ENCODE assay signal across 17 mouse cellular contexts in genomic region chr3:69372731-69373130, GRCm38 (mm10). TPM values are rescaled to one million over a fixed set of nuclear protein-coding genes. Genes with fewer than 3 reads are reported as not detected.
DNase-seq lines count a peak whose midpoint lies in the region; ATAC-seq and TF ChIP-seq lines count a peak whose summit lies in the region.
"Had no signal": no experiment of that assay in that cellular context is flagged by ENCODE, and none has a peak within 500 bp of the region (broad histone marks: within the 10 kb centered on the region; RNA-seq: fewer than 3 reads in every experiment).

No protein-coding gene starts in this region.

- no peak for DNase-seq in kidney, adult 2 months
- DNase-seq in spleen, adult 2 months (ENCODE audit: low read depth in 1 of 2, low spot score in 2 of 2), result no peak
- DNase-seq in spleen, postnatal 14 days (ENCODE audit: low spot score in 2 of 2), result no peak
- DNase-seq in Patski (ENCODE audit: low read depth, low spot score), result no peak
- no peak for DNase-seq in right cerebral cortex, postnatal 10 days (ENCODE audit: low spot score in 2 of 2)
- DNase-seq in urinary bladder, postnatal 4 days (ENCODE audit: low spot score in 2 of 2), result no peak
- DNase-seq: cerebellum, adult 9-11 months; layer of hippocampus, postnatal 36 days; lung, postnatal 36 days; midbrain, embryonic 14.5 days; thymus, postnatal 36 days had no signal

- no peak overlapping the region for H3K27ac ChIP-seq in kidney, adult 2 months (ENCODE audit: insufficient read depth, low read depth, low read length)
- no peak overlapping the region for H3K27ac ChIP-seq in kidney, embryonic 16.5 days (ENCODE audit: low read length)
- H3K27ac ChIP-seq in spleen, adult 2 months (ENCODE audit: insufficient read depth, low read length), result no peak overlapping the region
- H3K27ac ChIP-seq: hindbrain, embryonic 13.5 days; kidney, embryonic 15.5 days; limb, embryonic 13.5 days; neural tube, embryonic 13.5 days had no signal

- in situ Hi-C loops in Patski (cut with MboI; ENCODE audit: low pct_unique_long_range_greater_than_20kb), result no loop called here

- no peak for ATAC-seq in kidney, embryonic 16.5 days (ENCODE audit: low FRiP score, low TSS enrichment)
- no peak for ATAC-seq in Patski

- POLR2A ChIA-PET in Patski (lab: Charles Lee), result no interaction called here

- 85% methylated on average over 3 of the region's 3 CpGs for WGBS in kidney, adult 2 months
- WGBS in kidney, embryonic 16.5 days, result 74% methylated on average over 3 of the region's 3 CpGs
- WGBS in spleen, adult 2 months, result 89% methylated on average over 3 of the region's 3 CpGs

- CTCF ChIA-PET in Patski (lab: Charles Lee), result interaction anchor here (1.0 to 1.2 kb wide), 2 partner anchors 9 to 21 kb away, joined by 3 read pairs; no protein-coding TSS in a partner anchor

- H3K27me3 ChIP-seq in kidney, adult 2 months (replicated peaks; ENCODE audit: control insufficient read depth, insufficient read depth, low read length), result no peaks in the 10 kb centered on the region
- no peaks in the 10 kb centered on the region for H3K27me3 ChIP-seq in kidney, embryonic 16.5 days (ENCODE audit: insufficient read depth, low read length)
- no peaks in the 10 kb centered on the region for H3K27me3 ChIP-seq in spleen, adult 2 months (ENCODE audit: control insufficient read depth, insufficient read depth, low read length)
- no peaks in the 10 kb centered on the region for H3K27me3 ChIP-seq in Patski
- H3K27me3 ChIP-seq: heart, embryonic 12.5 days; hindbrain, embryonic 13.5 days; kidney, embryonic 15.5 days; limb, embryonic 13.5 days; neural tube, embryonic 13.5 days had no signal

- no peak overlapping the region for H3K9ac ChIP-seq in kidney, embryonic 16.5 days (replicated peaks; ENCODE audit: low read length)
- H3K9ac ChIP-seq: heart, embryonic 12.5 days; hindbrain, embryonic 13.5 days; kidney, embryonic 15.5 days; limb, embryonic 13.5 days; neural tube, embryonic 13.5 days had no signal

- H3K4me1 ChIP-seq in kidney, adult 2 months (ENCODE audit: control insufficient read depth, insufficient read depth, low read length), result no peaks in the 10 kb centered on the region
- H3K4me1 ChIP-seq in kidney, embryonic 16.5 days (ENCODE audit: insufficient read depth, low read length), result no peaks in the 10 kb centered on the region
- H3K4me1 ChIP-seq in spleen, adult 2 months (ENCODE audit: control insufficient read depth, insufficient read depth, insufficient read length), result peaks cover 3% of the 10 kb centered on the region; the same call in 1 of the 2 replicates
- H3K4me1 ChIP-seq: heart, embryonic 12.5 days; kidney, embryonic 15.5 days; limb, embryonic 13.5 days had no signal

- H3K9me3 ChIP-seq in kidney, embryonic 16.5 days (ENCODE audit: low read length), result peaks cover 5% of the 10 kb centered on the region
- H3K9me3 ChIP-seq: heart, embryonic 12.5 days; hindbrain, embryonic 13.5 days; kidney, embryonic 15.5 days; neural tube, embryonic 13.5 days had no signal

- no peak for TF ChIP-seq POLR2A in kidney, adult 2 months (IDR thresholded peaks at IDR 0.05; ENCODE audit: low read depth, low read length)
- TF ChIP-seq POLR2A in spleen, adult 2 months (IDR thresholded peaks at IDR 0.05; ENCODE audit: low read depth, low read length), result no peak

- no peaks in the 10 kb centered on the region for H3K36me3 ChIP-seq in kidney, adult 2 months (ENCODE audit: control insufficient read depth, insufficient read depth, low read length)
- H3K36me3 ChIP-seq in kidney, embryonic 16.5 days (ENCODE audit: insufficient read depth, low read length), result no peaks in the 10 kb centered on the region
- no peaks in the 10 kb centered on the region for H3K36me3 ChIP-seq in spleen, adult 2 months (ENCODE audit: control insufficient read depth, insufficient read depth, low read length)
- H3K36me3 ChIP-seq: heart, embryonic 12.5 days; hindbrain, embryonic 13.5 days; kidney, embryonic 15.5 days; limb, embryonic 13.5 days; neural tube, embryonic 13.5 days had no signal

- TF ChIP-seq CTCF in kidney, adult 2 months (conservative IDR thresholded peaks at IDR 0.05; ENCODE audit: insufficient read depth, insufficient read length, low read depth, low read length), result peak; percentile 24; the same call in 1 of the 2 replicates
- peak; percentile 21; the same call in 1 of the 2 replicates for TF ChIP-seq CTCF in spleen, adult 2 months (IDR thresholded peaks at IDR 0.05; ENCODE audit: extremely low read depth, insufficient read depth, insufficient read length, insufficient replicate concordance)
- peak; percentile 53 for TF ChIP-seq CTCF in Patski (IDR thresholded peaks at IDR 0.05)

- H3K4me2 ChIP-seq in kidney, embryonic 16.5 days (replicated peaks; ENCODE audit: low read depth, low read length), result no peak overlapping the region
- H3K4me2 ChIP-seq: heart, embryonic 12.5 days; hindbrain, embryonic 13.5 days; kidney, embryonic 15.5 days; limb, embryonic 13.5 days; neural tube, embryonic 13.5 days had no signal

- H3K4me3 ChIP-seq in kidney, adult 2 months (ENCODE audit: insufficient read depth, low read depth, low read length), result no peak overlapping the region
- H3K4me3 ChIP-seq in kidney, embryonic 16.5 days (ENCODE audit: low read length), result no peak overlapping the region
- no peak overlapping the region for H3K4me3 ChIP-seq in spleen, adult 2 months (ENCODE audit: extremely low read depth, insufficient read depth, insufficient read length)
- H3K4me3 ChIP-seq: heart, embryonic 12.5 days; hindbrain, embryonic 13.5 days; kidney, embryonic 15.5 days; limb, embryonic 13.5 days; neural tube, embryonic 13.5 days had no signal

RNA-seq across cellular contexts. Expression of gene Ppm1l, which starts 56.1 kb away (rescaled TPM):
- polyA plus RNA-seq in kidney, adult 2 months (2012; rRNA removed), result 4.0 TPM in 2 replicates
- 5.7 and 6.0 TPM in 2 replicates for polyA plus RNA-seq in kidney, embryonic 16.5 days (2015; fragmentation: Nextera tagmentation; extraction: Ambion mirVana)
- polyA plus RNA-seq in spleen, adult 2 months (2012; rRNA removed), result 1.4 and 1.6 TPM in 2 replicates
- 21.9 TPM for polyA plus RNA-seq in Patski (2021)
